Mouse (Mus musculus) layer of hippocampus, adult 2 months (tissue): ENCODE results near the gene Apopt1. TPM values are rescaled to one million over a fixed set of nuclear protein-coding genes. Genes with fewer than 3 reads are reported as not detected.

ENCODE experiments used
- DNase-seq, 2 experiments: peaks; one replicate each; pipeline ENCODE4 v3.0.0; 2022; ENCODE audit warnings: low spot score in 2 of 2
- H3K27ac ChIP-seq: fragments of 200-600 bp; 2 replicates; pipeline ENCODE4 v1.8.1; 2022
- H3K4me3 ChIP-seq: fragments of 200-600 bp; 2 replicates; pipeline ENCODE4 v1.8.1; 2022; ENCODE audit warnings: mild to moderate bottlenecking
- CTCF ChIP-seq: fragments of 200-600 bp; conservative IDR thresholded peaks from 2 replicates; pipeline ENCODE4 v1.8.1; 2022; ENCODE audit warnings: antibody characterized with exemption, mild to moderate bottlenecking, moderate library complexity
- total RNA-seq, 2 experiments: library from RNA; stranded (reverse); gene quantifications; 2 replicates each; pipeline ENCODE4 v1.2.3; 2021

The Apopt1 gene
- total RNA-seq, 2 experiments from 2014 or later = 35.7 to 36.8 TPM

- H3K4me3 ChIP-seq = peak overlapping the region; percentile 72
- TF ChIP-seq CTCF = no peak
- no peak for DNase-seq
- peak overlapping the region; percentile 100 for H3K27ac ChIP-seq
Measured at GRCm38 (mm10) chr12:111759176-111760061, 46.4 kb downstream of the Apopt1 start.

- Histone ChIP-seq H3K4me3 (peak overlapping the region; percentile 72), H3K27ac (peak overlapping the region; percentile 100; the same call in 1 of the 2 replicates)
- DNase-seq = no peak
- no peak for TF ChIP-seq CTCF
Measured at GRCm38 (mm10) chr12:111760306-111760908, 47.3 kb downstream of the Apopt1 start.

- Histone ChIP-seq H3K4me3 (no peak overlapping the region), H3K27ac (peak overlapping the region; percentile 43; the same call in 1 of the 2 replicates)
- DNase-seq = no peak
- no peak for TF ChIP-seq CTCF
Measured at GRCm38 (mm10) chr12:111762620-111763280, 49.7 kb downstream of the Apopt1 start.

GRCm38 (mm10) chr12:111766313-111767236, 53.5 kb downstream of the Apopt1 start:
- DNase-seq = no peak
- no peak for TF ChIP-seq CTCF
- Histone ChIP-seq H3K4me3 (peak overlapping the region; percentile 26), H3K27ac (peak overlapping the region; percentile 80)

- Histone ChIP-seq H3K27ac (peak overlapping the region; percentile 80; the same call in 1 of the 2 replicates), H3K4me3 (no peak overlapping the region)
- TF ChIP-seq CTCF = no peak
- no peak for DNase-seq
Measured at GRCm38 (mm10) chr12:111768322-111768928, 55.4 kb downstream of the Apopt1 start.

GRCm38 (mm10) chr12:111769306-111769705, 56.2 kb downstream of the Apopt1 start:
- peak in 1 of 2 experiments; percentile 50 for DNase-seq
- Histone ChIP-seq H3K27ac (peak overlapping the region; percentile 80), H3K4me3 (no peak overlapping the region)
- peak; percentile 64 for TF ChIP-seq CTCF

- no peak overlapping the region for H3K4me3 ChIP-seq
- peak overlapping the region; percentile 80 for H3K27ac ChIP-seq
- no peak for DNase-seq
- TF ChIP-seq CTCF = no peak
Measured at GRCm38 (mm10) chr12:111769816-111770577, 56.9 kb downstream of the Apopt1 start.

- DNase-seq = no peak
- H3K4me3 ChIP-seq = no peak overlapping the region
- H3K27ac ChIP-seq = peak overlapping the region; percentile 57
- no peak for TF ChIP-seq CTCF
Measured at GRCm38 (mm10) chr12:111770651-111771050, 57.6 kb downstream of the Apopt1 start.

GRCm38 (mm10) chr12:111774156-111774555, 61.1 kb downstream of the Apopt1 start:
- H3K4me3 ChIP-seq = no peak overlapping the region
- no peak for DNase-seq
- no peak for TF ChIP-seq CTCF
- H3K27ac ChIP-seq = peak overlapping the region; percentile 59; the same call in 1 of the 2 replicates

GRCm38 (mm10) chr12:111774845-111775244, 61.8 kb downstream of the Apopt1 start:
- peak overlapping the region; percentile 59; the same call in 1 of the 2 replicates for H3K27ac ChIP-seq
- H3K4me3 ChIP-seq = no peak overlapping the region; the same call in 1 of the 2 replicates
- no peak for TF ChIP-seq CTCF
- DNase-seq = no peak

GRCm38 (mm10) chr12:111777919-111778318, 64.9 kb downstream of the Apopt1 start:
- no peak for DNase-seq
- H3K27ac ChIP-seq = no peak overlapping the region
- no peak overlapping the region for H3K4me3 ChIP-seq
- no peak for TF ChIP-seq CTCF
